Mouse (Mus musculus) ES-Bruce4 (cell line): ENCODE data around the gene U2af2.

Experiments
- CTCF ChIP-seq: IDR thresholded peaks from one replicate; pipeline ENCODE4 v1.8.1; 2011; ENCODE audit warnings: low read depth, low read length
- EP300 ChIP-seq: IDR thresholded peaks from 2 replicates; pipeline ENCODE4 v1.6.1; 2011; ENCODE audit warnings: low read depth, low read length; ENCODE audit not compliant: insufficient read depth
- POLR2A ChIP-seq: IDR thresholded peaks from one replicate; pipeline ENCODE4 v1.8.1; 2011; ENCODE audit warnings: low read length; ENCODE audit not compliant: insufficient read depth

- TF ChIP-seq POLR2A (no peak), EP300 (no peak), CTCF (no peak)
Observed at GRCm38 (mm10) chr7:5038940-5039339, 23.0 kb upstream of the U2af2 start.
